In genomic region chr3:37316233-37316632, GRCm38 (mm10) we compare ENCODE assay signal across 10 mouse cellular contexts. TPM values are rescaled to one million over a fixed set of nuclear protein-coding genes. Genes with fewer than 3 reads are reported as not detected.
"Had no signal": no experiment of that assay in that cellular context is flagged by ENCODE, and none has a peak within 500 bp of the region (broad histone marks: within the 10 kb centered on the region; RNA-seq: fewer than 3 reads in every experiment).

No protein-coding gene starts in this region.

- DNase-seq: kidney, postnatal 10 days; left cerebral cortex, postnatal 4 days; lung, embryonic 14.5 days; lung, postnatal 10 days; lung, postnatal 4 days; midbrain, embryonic 14.5 days; retina, postnatal 1 day; right cerebral cortex, postnatal 14 days; thymus, postnatal 36 days had no signal

RNA-seq across cellular contexts. Expression of gene Fgf2, which starts 31.9 kb away (rescaled TPM):
- total RNA-seq: megakaryocyte, adult 5-6 weeks had no signal
